Mouse (Mus musculus) liver, embryonic 14.5 days (tissue): ENCODE measurements at regions not wholly inside any gene's neighbourhood (a gene's known extent, or its start where the extent isn't known, plus 50 kb on each side); places are given as distances from the start of the nearest gene placed in this dataset.
A peak's percentile ranks its signal among the peaks of the same experiment; 100 is the strongest.

Experiments
- ATAC-seq: fragments of 200-750 bp; cut with Nextera tagmentation; 2 replicates; pipeline ENCODE4 v1.8.0; 2017; ENCODE audit warnings: moderate number of reproducible peaks, mild to moderate bottlenecking, moderate library complexity; ENCODE audit not compliant: insufficient read depth
- DNase-seq, 3 experiments: peaks; one replicate each; pipeline ENCODE4 v3.0.0-alpha.2; 2012 to 2013; ENCODE audit warnings: low read depth in 3 of 3, low spot score in 3 of 3
- H3K27ac ChIP-seq: fragments of 300-500 bp; sonication (generic); 2 replicates; pipeline ENCODE4 v1.5.1; 2014; ENCODE audit warnings: moderate library complexity, mild to moderate bottlenecking, control low read depth, inconsistent platforms
- H3K27me3 ChIP-seq: fragments of 300-500 bp; sonication (generic); 2 replicates; pipeline ENCODE4 v1.6.1; 2014; ENCODE audit warnings: mild to moderate bottlenecking, low read length, moderate library complexity; ENCODE audit not compliant: control insufficient read depth, insufficient read depth
- H3K36me3 ChIP-seq: fragments of 300-500 bp; sonication (generic); replicated peaks from 2 replicates; pipeline ENCODE4 v1.6.1; 2014; ENCODE audit warnings: low read depth; ENCODE audit not compliant: control insufficient read depth, insufficient read depth
- H3K4me1 ChIP-seq, 2 experiments: fragments of 200-500 bp in 1 of 2; fragments of 300-500 bp in 1 of 2; sonication (generic) in 1 of 2; replicated peaks; 2 replicates each; pipeline ENCODE4 v1.6.1; 2012 to 2014; ENCODE audit warnings: antibody characterized with exemption in 1 of 2, inconsistent platforms in 1 of 2, low read length in 1 of 2; ENCODE audit not compliant: control insufficient read depth in 2 of 2, insufficient read depth in 2 of 2
- H3K4me2 ChIP-seq: fragments of 300-500 bp; sonication (generic); 2 replicates; pipeline ENCODE4 v1.6.1; 2014; ENCODE audit warnings: low read depth, mild to moderate bottlenecking, control low read depth, moderate library complexity
- H3K4me3 ChIP-seq, 2 experiments: fragments of 200-500 bp in 1 of 2; fragments of 300-500 bp in 1 of 2; sonication (generic) in 1 of 2; 2 replicates each; pipeline ENCODE4 v1.5.1; 2012 to 2014; ENCODE audit warnings: low read depth in 2 of 2, low read length in 2 of 2, mild to moderate bottlenecking in 2 of 2, control low read depth in 1 of 2, inconsistent platforms in 1 of 2, moderate library complexity in 1 of 2; ENCODE audit not compliant: insufficient read depth in 1 of 2
- H3K9ac ChIP-seq: fragments of 300-500 bp; sonication (generic); replicated peaks from 2 replicates; pipeline ENCODE4 v1.6.1; 2014; ENCODE audit warnings: mild to moderate bottlenecking, control low read depth, moderate library complexity
- H3K9me3 ChIP-seq: fragments of 300-500 bp; sonication (generic); 2 replicates; pipeline ENCODE4 v1.6.1; 2016; ENCODE audit warnings: low read length, mixed read lengths; ENCODE audit not compliant: control insufficient read depth
- CTCF ChIP-seq: IDR thresholded peaks from 2 replicates; pipeline ENCODE4 v1.5.1; 2016; ENCODE audit warnings: antibody characterized with exemption, low read depth, control low read depth
- EP300 ChIP-seq: IDR thresholded peaks from 2 replicates; pipeline ENCODE4 v1.6.1; 2016; ENCODE audit warnings: antibody characterized with exemption, low read depth
- WGBS: fragments of 180-500 bp; shearing (Covaris S2); extraction: QIAGEN DNeasy Blood & Tissue Kit; methylation state at CpG from one replicate; pipeline ENCODE4 v1.1.7; 2014; ENCODE audit not compliant: insufficient replicate concordance; 5-methylcytosine and 5-hydroxymethylcytosine counted together

DNA sequence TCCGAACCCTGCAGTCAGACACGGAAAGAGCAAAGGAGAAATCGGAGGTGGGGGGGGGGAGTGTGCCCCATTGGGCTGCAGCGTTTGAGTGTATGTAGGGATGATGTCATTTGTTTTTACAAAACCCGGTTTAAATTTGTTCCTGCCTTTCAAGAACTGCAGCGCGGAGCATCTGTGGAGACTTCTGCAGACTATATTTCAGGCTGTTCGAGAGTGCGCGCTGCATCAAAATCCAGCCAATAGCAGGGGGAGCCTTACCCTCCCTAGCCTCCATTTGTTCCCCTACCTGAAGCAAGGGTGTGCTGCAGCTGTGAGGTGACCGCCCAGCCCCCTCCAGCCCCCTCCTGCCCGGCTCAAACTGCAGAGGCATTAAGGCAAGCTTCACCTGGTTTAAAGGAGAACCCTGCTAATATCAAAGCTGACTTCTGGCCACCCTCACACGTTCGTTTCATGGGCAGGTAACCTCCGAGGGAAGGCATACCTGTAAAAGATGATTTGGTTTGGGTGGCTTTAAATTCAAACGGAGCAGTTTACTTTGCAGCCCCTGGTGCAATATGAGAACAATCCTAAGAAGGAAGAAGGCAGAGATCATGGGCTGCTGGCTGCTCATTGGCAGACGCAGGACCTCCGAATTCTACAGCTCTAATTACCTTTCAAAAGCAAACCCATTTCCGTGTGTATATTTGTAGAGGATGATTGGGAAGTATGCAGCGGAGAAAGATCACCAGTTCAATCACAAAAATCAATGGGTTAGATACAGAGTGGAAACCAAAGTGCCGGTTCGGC lies 193.3 kb upstream of the Klf12 start:
- no peaks in the 10 kb centered on the region for H3K9me3 ChIP-seq
- H3K4me3 ChIP-seq = peak overlapping the region; percentile 8 to 28; a peak in 3 of 4 replicates
- H3K36me3 ChIP-seq = no peaks in the 10 kb centered on the region
- no peaks in the 10 kb centered on the region for H3K4me1 ChIP-seq
- no peak overlapping the region for H3K9ac ChIP-seq
- no peak overlapping the region for H3K27ac ChIP-seq
- TF ChIP-seq EP300 (no peak), CTCF (no peak)
- no peak for DNase-seq
- peak overlapping the region; percentile 47 for H3K4me2 ChIP-seq
- ATAC-seq = no peak
- 9% methylated on average over 22 of the region's 22 CpGs for WGBS
- no peaks in the 10 kb centered on the region for H3K27me3 ChIP-seq

DNA sequence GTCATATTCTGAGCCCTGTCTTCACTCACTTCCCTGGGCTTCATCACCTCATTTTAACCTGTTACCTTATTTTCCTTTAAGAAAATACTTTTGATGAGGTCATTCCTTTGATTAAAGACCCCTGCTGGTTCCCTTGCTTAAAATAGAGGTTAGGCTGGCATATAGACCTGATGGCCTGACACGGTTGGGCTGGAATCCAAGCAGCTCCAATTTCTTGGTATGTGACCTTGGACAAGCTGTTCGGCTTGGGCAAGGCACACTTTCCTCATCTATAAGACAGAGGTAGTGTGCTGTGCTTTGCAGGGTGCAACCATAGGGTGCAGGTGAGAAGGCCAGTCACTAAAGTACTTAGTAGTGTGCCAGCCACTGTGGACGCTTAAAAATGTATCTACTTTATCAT lies 183.8 kb upstream of the Klf12 start:
- Histone ChIP-seq H3K9me3 (no peaks in the 10 kb centered on the region), H3K4me1 (no peaks in the 10 kb centered on the region), H3K4me3 (no peak overlapping the region), H3K4me2 (no peak overlapping the region), H3K27ac (no peak overlapping the region), H3K36me3 (no peaks in the 10 kb centered on the region), H3K27me3 (no peaks in the 10 kb centered on the region), H3K9ac (no peak overlapping the region)
- TF ChIP-seq EP300 (no peak), CTCF (no peak)
- WGBS = 70% methylated on average over 3 of the region's 3 CpGs
- ATAC-seq (no peak), DNase-seq (no peak)

DNA sequence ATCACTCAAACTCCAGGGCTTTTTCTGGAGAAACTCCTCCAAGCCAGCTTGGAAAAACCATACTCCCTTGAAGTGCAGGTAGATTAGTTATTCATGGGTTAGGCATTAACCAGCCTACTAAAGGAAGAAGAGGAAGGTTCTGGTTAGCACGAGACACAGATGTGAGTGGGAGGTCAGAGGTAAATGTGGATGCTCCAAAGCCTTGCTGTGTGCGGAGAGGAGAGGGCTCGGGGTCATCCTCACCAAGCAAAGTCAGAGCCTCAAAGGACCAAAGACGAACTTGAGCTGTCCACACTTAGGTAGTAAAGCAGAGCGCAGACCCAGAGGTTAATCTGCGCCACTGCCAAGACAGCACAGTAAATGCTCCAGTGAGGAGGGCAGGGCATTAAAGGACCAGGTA lies 177.8 kb upstream of the Klf12 start:
- Histone ChIP-seq H3K27me3 (no peaks in the 10 kb centered on the region), H3K27ac (no peak overlapping the region), H3K4me2 (no peak overlapping the region), H3K4me1 (peaks cover 0 to 7% of the 10 kb centered on the region in 2 experiments; a peak in 2 of 4 replicates), H3K4me3 (no peak overlapping the region), H3K9ac (no peak overlapping the region), H3K36me3 (no peaks in the 10 kb centered on the region), H3K9me3 (no peaks in the 10 kb centered on the region)
- DNase-seq (no peak), ATAC-seq (no peak)
- 61% methylated on average over 6 of the region's 6 CpGs for WGBS
- TF ChIP-seq EP300 (no peak), CTCF (no peak)

DNA sequence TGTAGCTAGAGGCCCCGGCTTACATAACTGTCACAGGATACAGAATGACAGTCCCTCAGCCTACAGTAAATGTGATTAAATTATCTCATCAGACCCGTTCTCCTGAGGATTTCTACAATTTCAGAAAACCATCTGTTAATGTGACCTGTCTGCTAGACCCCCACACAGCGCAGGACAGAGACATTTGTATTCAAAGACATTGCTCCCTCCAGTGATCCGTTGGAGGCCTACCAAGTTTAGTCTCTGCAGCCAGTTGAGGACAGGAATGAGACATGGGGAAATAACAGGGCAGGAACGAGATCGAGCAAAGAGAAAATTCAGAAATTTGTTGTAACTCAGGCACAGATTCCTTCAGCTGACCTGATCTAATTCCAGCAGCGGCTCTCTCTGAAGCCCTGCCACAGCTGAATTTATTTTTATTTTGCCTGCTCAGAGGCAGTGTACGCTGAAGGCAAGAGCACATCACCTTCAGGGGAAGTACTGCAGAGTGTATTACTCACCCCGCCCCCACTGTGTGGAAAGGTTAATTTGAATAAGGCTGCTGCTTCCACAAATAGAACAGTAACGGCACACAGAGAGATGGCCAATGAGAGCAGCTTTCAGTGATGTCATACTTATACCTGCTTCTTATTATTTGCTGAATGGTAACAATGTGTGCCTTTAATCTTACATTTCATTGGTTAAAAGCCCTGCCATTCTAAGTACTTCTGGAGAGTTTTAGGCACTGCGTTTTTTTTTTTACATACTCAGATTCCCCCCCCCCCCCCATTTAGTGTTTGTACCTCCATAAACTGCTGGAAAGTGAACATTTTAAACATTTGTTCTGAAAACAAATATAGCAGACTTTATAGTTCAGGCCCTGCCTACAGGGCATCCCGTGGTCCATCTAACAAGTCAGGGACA lies 176.9 kb upstream of the Klf12 start:
- H3K4me2 ChIP-seq = no peak overlapping the region
- no peak overlapping the region for H3K9ac ChIP-seq
- no peak for DNase-seq
- H3K36me3 ChIP-seq = no peaks in the 10 kb centered on the region
- peaks cover 0 to 7% of the 10 kb centered on the region in 2 experiments; a peak in 2 of 4 replicates for H3K4me1 ChIP-seq
- TF ChIP-seq EP300 (no peak), CTCF (no peak)
- no peaks in the 10 kb centered on the region for H3K27me3 ChIP-seq
- no peaks in the 10 kb centered on the region for H3K9me3 ChIP-seq
- H3K27ac ChIP-seq = no peak overlapping the region
- 42% methylated on average over 12 of the region's 12 CpGs for WGBS
- no peak for ATAC-seq
- H3K4me3 ChIP-seq = no peak overlapping the region
